Mouse (Mus musculus) midbrain, postnatal 0 days (tissue): ENCODE data around the gene Slc33a1. TPM values are rescaled to one million over a fixed set of nuclear protein-coding genes. Genes with fewer than 3 reads are reported as not detected.

ENCODE experiments used
- ATAC-seq: fragments of 200-750 bp; cut with Nextera tagmentation; 2 replicates; pipeline ENCODE4 v1.8.0; 2017; ENCODE audit warnings: moderate number of reproducible peaks, mild to moderate bottlenecking, moderate TSS enrichment, moderate library complexity; ENCODE audit not compliant: low FRiP score
- DNase-seq: peaks from one replicate; pipeline ENCODE4 v3.0.0-alpha.2; 2015; ENCODE audit warnings: low spot score
- H3K27ac ChIP-seq: fragments of 300-500 bp; sonication (generic); 2 replicates; pipeline ENCODE4 v1.5.1; 2014; ENCODE audit warnings: low read depth, mild to moderate bottlenecking, low read length, mixed read lengths
- H3K27me3 ChIP-seq: fragments of 300-500 bp; sonication (generic); 2 replicates; pipeline ENCODE4 v1.6.1; 2014; ENCODE audit warnings: low read length, control low read depth, mixed read lengths; ENCODE audit not compliant: insufficient read depth
- H3K36me3 ChIP-seq: fragments of 300-500 bp; sonication (generic); 2 replicates; pipeline ENCODE4 v1.6.1; 2014; ENCODE audit warnings: low read length, control low read depth, mixed read lengths; ENCODE audit not compliant: insufficient read depth
- H3K4me1 ChIP-seq: fragments of 300-500 bp; sonication (generic); 2 replicates; pipeline ENCODE4 v1.6.1; 2014; ENCODE audit warnings: mild to moderate bottlenecking, control low read depth, antibody characterized with exemption, low read length, mixed read lengths; ENCODE audit not compliant: insufficient read depth
- H3K4me2 ChIP-seq: fragments of 300-500 bp; sonication (generic); 2 replicates; pipeline ENCODE4 v1.6.1; 2014; ENCODE audit warnings: low read depth, mild to moderate bottlenecking, low read length, mixed read lengths; ENCODE audit not compliant: poor library complexity, severe bottlenecking
- H3K4me3 ChIP-seq: fragments of 300-500 bp; sonication (generic); 2 replicates; pipeline ENCODE4 v1.5.1; 2014; ENCODE audit warnings: low read depth, mild to moderate bottlenecking, low read length, moderate library complexity
- H3K9ac ChIP-seq: fragments of 300-500 bp; sonication (generic); replicated peaks from 2 replicates; pipeline ENCODE4 v1.6.1; 2014; ENCODE audit warnings: mild to moderate bottlenecking, low read length, moderate library complexity, mixed read lengths; ENCODE audit not compliant: poor library complexity, severe bottlenecking
- H3K9me3 ChIP-seq: fragments of 300-500 bp; sonication (generic); 2 replicates; pipeline ENCODE4 v1.6.1; 2016; ENCODE audit warnings: low read length, control low read depth
- CTCF ChIP-seq: IDR thresholded peaks from 2 replicates; pipeline ENCODE4 v1.5.1; 2016; ENCODE audit warnings: antibody characterized with exemption, mild to moderate bottlenecking
- WGBS: fragments of 180-500 bp; shearing (Covaris S2); extraction: QIAGEN DNeasy Blood & Tissue Kit; methylation state at CpG from one replicate; pipeline ENCODE4 v1.1.7; 2014; 5-methylcytosine and 5-hydroxymethylcytosine counted together
- polyA plus RNA-seq: library from polyadenylated mRNA; unstranded; fragments of >200 nt; fragmentation: Nextera tagmentation; extraction: Ambion mirVana; gene quantifications from 2 replicates; pipeline ENCODE4 v1.2.1, GENCODE M21; 2015
- total RNA-seq: library from RNA; depleted of rRNA; stranded (reverse); fragments of >200 nt; gene quantifications from 2 replicates; pipeline ENCODE4 v1.2.3, GENCODE M21; 2014

Gene Slc33a1
- total and polyA plus RNA-seq, 2 experiments from 2014 or later = 15.7 to 54.5 TPM

DNA sequence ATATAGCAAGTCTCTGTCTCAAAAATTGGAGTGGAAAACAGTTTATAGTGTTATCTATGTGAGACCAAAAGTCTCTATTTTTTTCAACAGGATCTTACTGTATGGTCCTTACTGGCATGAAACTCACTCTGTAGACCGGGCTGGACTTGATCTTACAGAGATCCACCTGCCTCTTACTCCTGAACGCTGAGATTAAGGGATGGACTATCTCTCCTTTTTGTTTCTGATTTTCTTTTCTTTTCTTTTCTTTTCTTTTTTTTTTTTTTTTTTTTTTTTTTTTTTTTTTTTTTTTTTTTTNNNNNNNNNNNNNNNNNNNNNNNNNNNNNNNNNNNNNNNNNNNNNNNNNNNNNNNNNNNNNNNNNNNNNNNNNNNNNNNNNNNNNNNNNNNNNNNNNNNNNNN is 1.4 kb upstream of the Slc33a1 start:
- no peak for ATAC-seq
- Histone ChIP-seq H3K4me2 (no peak overlapping the region), H3K36me3 (no peaks in the 10 kb centered on the region), H3K27me3 (0 out of 2 replicates have a peak, but pooled peaks cover 5% of the 10 kb centered on the region), H3K27ac (no peak overlapping the region), H3K4me1 (peaks cover 9% of the 10 kb centered on the region; the same call in 1 of the 2 replicates), H3K4me3 (no peak overlapping the region), H3K9ac (no peak overlapping the region), H3K9me3 (no peaks in the 10 kb centered on the region)
- 77% methylated on average over 2 of the region's 2 CpGs for WGBS
- TF ChIP-seq CTCF = no peak
- DNase-seq = no peak

DNA sequence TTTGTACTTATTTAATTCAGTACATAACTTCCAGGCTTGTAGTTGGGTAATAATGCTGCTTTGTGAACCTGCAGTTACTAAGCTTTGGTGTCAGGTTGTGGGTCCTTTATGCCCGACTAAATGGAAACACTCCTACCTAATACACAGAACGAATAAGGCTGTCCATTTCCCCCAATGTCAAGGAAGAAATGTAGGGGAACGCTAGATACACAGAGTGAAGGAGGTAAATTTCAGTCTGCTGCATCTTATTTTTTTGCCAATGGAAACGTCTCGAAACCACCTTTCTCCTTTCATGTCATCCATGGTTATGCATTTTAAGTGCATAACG is 318 bp upstream of the Slc33a1 start:
- no peak for ATAC-seq
- no peaks in the 10 kb centered on the region for H3K36me3 ChIP-seq
- H3K4me1 ChIP-seq = peaks cover 9% of the 10 kb centered on the region; the same call in 1 of the 2 replicates
- H3K27ac ChIP-seq = peak overlapping the region; percentile 64; the same call in 1 of the 2 replicates
- 82% methylated on average over 6 of the region's 6 CpGs for WGBS
- peak overlapping the region; percentile 74 for H3K4me2 ChIP-seq
- no peaks in the 10 kb centered on the region for H3K9me3 ChIP-seq
- H3K27me3 ChIP-seq = 0 out of 2 replicates have a peak, but pooled peaks cover 5% of the 10 kb centered on the region
- no peak for DNase-seq
- H3K9ac ChIP-seq = no peak overlapping the region
- peak overlapping the region; percentile 95; the same call in 1 of the 2 replicates for H3K4me3 ChIP-seq
- no peak for TF ChIP-seq CTCF

DNA sequence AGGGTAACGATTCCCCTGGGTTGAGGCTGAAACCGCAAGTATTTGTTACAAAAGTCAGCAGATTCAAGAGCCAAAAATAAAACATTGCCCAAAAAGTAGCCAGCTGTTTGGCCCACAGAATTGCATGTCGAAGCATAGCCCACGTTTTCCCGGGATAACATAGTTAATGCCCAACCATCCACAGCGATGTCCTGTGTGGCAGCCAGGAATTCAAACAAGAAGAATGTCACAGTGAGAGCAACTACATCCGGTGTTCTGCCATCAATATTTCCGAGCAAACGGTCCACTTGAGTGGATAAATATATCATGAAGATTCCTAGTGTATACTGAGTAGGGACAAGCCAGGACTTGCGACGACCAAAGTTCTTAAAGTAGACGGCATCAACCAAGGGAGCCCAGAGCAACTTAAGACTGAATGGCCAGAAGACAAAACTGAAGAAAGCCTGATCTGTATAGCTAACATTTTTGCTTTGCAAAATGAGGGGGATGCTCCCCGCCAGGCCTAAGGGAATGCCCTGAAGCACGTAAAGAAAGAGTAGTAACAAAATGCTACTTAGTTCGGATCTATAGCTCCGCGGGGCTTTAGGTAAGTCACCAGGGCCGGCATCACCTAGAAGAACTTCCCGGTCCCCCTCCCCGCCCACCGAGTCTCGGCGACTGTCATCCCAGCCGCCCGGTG is 1.0 kb downstream of the Slc33a1 start:
- WGBS = 7% methylated on average over 25 of the region's 25 CpGs
- H3K36me3 ChIP-seq = no peaks in the 10 kb centered on the region
- no peak for TF ChIP-seq CTCF
- no peaks in the 10 kb centered on the region for H3K9me3 ChIP-seq
- peak overlapping the region; percentile 74 for H3K4me2 ChIP-seq
- no peak for ATAC-seq
- peak overlapping the region; percentile 95 for H3K4me3 ChIP-seq
- 0 out of 2 replicates have a peak, but pooled peaks cover 5% of the 10 kb centered on the region for H3K27me3 ChIP-seq
- H3K27ac ChIP-seq = peak overlapping the region; percentile 84; the same call in 1 of the 2 replicates
- DNase-seq = peak; percentile 5
- H3K4me1 ChIP-seq = peaks cover 11% of the 10 kb centered on the region; the same call in 1 of the 2 replicates
- H3K9ac ChIP-seq = peak overlapping the region; percentile 81

DNA sequence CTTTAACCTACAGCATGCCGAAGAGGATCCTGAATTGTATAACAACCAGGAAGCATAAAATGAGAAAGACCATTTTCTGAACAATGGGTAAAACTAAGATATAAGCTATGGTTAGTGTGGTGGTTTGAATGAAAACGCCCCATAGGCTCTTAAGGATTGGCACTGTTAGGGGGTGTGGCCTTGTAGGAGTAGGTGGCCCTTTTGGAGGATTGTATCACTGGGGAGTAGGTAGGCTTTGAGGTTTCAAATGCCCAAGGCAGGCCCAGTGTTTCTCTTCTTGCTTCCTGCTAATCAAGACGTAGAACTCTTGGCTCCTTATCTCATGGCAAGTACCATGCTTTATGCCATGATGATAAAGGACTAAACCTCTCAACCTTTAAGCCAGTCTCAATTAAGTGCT is 14.7 kb downstream of the Slc33a1 start:
- no peaks in the 10 kb centered on the region for H3K9me3 ChIP-seq
- 0 out of 2 replicates have a peak, but pooled peaks cover 6% of the 10 kb centered on the region for H3K36me3 ChIP-seq
- no peak overlapping the region for H3K4me2 ChIP-seq
- no peaks in the 10 kb centered on the region for H3K4me1 ChIP-seq
- H3K9ac ChIP-seq = no peak overlapping the region
- H3K4me3 ChIP-seq = no peak overlapping the region
- WGBS = 93% methylated on average over 3 of the region's 3 CpGs
- no peak for TF ChIP-seq CTCF
- DNase-seq = no peak
- no peaks in the 10 kb centered on the region for H3K27me3 ChIP-seq
- no peak for ATAC-seq
- H3K27ac ChIP-seq = no peak overlapping the region

DNA sequence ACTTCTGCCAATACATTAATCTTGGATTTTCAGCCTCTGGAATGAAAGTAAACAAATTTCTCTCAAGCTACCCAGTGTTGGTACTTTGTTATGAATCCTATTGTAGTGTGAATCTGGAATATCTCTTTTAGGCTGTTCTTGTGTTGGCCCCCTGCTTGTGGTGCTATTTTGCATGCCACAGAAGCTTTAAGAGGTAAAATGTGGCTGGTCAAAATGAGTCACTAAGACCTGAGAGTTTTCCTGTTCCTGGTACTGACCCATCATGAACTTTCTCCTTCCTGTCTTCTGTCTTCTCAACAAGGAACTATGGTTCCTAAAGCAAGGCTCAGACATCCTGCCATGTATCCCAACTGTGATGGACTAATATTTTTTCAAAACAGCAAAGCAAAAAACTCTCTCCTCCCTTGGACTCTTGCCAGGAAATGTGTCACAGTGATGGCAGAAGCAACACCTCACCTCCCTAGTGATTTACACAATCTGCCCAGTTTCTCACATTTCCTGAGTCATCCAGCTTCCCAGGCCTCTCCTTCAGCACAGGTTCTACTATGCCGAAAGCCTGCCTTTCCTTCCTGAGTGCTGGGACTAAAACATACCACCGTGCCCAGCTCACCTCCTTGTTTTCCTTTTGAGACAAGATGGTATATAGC is 23.2 kb downstream of the Slc33a1 start:
- Histone ChIP-seq H3K36me3 (0 out of 2 replicates have a peak, but pooled peaks cover 14% of the 10 kb centered on the region), H3K27ac (no peak overlapping the region), H3K9me3 (no peaks in the 10 kb centered on the region), H3K27me3 (no peaks in the 10 kb centered on the region), H3K4me2 (no peak overlapping the region), H3K9ac (no peak overlapping the region), H3K4me1 (no peaks in the 10 kb centered on the region), H3K4me3 (no peak overlapping the region)
- 95% methylated on average over 2 of the region's 2 CpGs for WGBS
- no peak for TF ChIP-seq CTCF
- peak; percentile 36 for DNase-seq
- ATAC-seq = no peak

DNA sequence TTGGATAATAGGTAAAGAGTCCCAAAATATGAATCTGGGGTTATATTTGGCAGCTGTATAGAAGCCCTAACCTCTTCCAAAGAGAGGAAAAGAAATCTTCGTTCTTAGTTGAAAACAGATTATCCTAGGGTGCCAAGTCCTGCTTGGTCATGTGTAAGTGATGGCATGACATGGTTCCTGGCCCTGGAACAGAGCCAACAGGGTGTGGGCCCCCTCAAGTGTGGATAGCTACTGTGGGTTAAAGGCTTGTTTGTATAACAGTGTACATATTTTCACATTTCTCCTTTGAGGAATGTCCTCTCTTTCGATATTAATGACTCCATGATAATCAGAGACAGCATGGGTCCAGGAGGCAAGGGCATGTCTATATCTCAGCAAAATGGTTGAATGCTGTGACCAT is 25.6 kb downstream of the Slc33a1 start:
- Histone ChIP-seq H3K27me3 (no peaks in the 10 kb centered on the region), H3K4me2 (no peak overlapping the region), H3K36me3 (0 out of 2 replicates have a peak, but pooled peaks cover 4% of the 10 kb centered on the region), H3K27ac (no peak overlapping the region), H3K4me1 (no peaks in the 10 kb centered on the region), H3K9ac (no peak overlapping the region), H3K9me3 (no peaks in the 10 kb centered on the region), H3K4me3 (no peak overlapping the region)
- no peak for TF ChIP-seq CTCF
- ATAC-seq (no peak), DNase-seq (no peak)
- 84% methylated on average over 2 of the region's 2 CpGs for WGBS
